Mouse (Mus musculus): ENCODE data around the gene Gm37240. TPM values are rescaled to one million over a fixed set of nuclear protein-coding genes. Genes with fewer than 3 reads are reported as not detected.

The Gm37240 gene
- total RNA-seq, 2 experiments from 2014 or later = 2.6 to 3.2 TPM

DNA sequence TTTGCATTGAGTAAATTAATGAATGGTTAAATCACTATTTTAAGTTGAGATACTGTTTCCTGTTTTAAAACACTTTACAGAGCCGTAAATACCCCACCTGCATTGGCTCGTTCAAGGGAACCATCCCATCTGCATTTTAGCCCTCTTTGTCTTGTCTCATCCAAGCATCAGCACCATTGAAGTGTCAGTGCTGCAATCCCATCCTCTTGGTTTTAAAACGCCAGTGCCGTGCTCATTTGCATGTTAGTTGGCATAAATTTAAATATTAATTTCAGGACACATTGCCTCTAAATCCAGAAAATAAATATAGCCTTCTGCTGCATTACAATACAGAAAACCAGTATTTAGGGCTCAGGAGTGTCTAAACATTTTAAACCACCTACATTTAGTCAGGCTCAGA, 391.2 kb downstream of the Gm37240 start:
- DNase-seq (ENCODE audit: extremely low spot score in 1 of 2, low spot score in 2 of 2) = no peak
- intact Hi-C loops (cut with DNase I) = no loop called here

DNA sequence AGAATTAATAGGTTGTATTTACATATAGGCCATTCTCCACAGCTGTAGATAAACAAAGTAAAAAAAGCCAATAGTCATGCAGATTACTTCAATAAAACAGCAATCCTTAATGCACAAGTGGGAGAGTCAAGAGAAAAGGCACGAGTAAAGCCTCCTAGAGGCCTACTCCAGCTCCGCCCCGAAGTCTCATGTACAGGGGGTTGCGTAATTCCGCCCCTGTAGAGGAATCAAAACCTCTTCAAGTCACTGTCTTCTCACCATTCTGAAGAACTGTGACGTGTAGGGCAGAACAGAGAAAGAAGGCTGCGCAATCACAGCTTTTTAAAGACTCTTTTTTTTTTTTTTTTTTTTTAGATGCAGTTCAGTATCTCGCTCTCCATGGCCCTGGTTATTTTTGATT, 393.5 kb downstream of the Gm37240 start:
- DNase-seq (ENCODE audit: extremely low spot score in 1 of 2, low spot score in 2 of 2) = no peak
- intact Hi-C loops (cut with DNase I) = no loop called here

DNA sequence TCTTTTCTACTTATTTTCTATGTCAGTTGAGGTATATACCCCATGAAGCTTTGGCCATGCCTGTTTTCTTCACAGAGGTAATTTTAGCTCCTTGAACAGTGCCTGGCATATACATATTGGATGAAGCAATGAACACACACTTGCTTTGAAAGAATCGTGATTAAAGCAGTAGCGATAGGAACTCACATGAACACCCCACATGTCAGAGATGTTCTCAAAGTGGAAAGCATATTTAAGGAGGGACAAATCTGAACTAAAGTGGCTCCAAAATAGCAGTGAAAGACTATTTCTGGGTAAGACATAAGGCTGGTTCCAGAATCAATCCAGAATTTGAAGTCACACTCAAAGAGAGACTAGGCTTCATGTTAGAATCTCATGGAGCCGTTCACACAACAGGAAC, 397.1 kb downstream of the Gm37240 start:
- intact Hi-C loops (cut with DNase I) = no loop called here
- DNase-seq (ENCODE audit: extremely low spot score in 1 of 2, low spot score in 2 of 2) = peak in 1 of 2 experiments; percentile 50

DNA sequence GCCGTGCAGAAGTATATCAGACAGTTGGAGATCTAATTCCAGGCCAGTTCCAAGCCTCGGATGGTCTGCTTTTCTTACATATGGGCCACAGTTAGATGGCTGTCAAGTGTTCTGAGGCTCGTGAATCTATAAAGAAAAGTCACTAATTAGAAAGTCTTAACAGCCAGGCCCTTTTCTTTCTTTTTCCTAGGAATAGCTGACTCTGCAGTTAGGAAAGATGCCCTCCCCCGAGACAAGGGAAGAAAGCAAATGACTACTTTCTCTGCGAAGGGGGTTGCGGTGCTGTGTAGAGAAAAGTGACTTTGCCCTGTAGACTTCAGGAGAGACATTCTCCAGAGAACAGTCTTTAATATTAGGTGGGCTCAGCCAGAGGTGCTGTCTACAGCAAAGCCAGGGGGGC, 399.9 kb downstream of the Gm37240 start:
- intact Hi-C loops (cut with DNase I) = no loop called here
- DNase-seq (ENCODE audit: extremely low spot score in 1 of 2, low spot score in 2 of 2) = no peak

DNA sequence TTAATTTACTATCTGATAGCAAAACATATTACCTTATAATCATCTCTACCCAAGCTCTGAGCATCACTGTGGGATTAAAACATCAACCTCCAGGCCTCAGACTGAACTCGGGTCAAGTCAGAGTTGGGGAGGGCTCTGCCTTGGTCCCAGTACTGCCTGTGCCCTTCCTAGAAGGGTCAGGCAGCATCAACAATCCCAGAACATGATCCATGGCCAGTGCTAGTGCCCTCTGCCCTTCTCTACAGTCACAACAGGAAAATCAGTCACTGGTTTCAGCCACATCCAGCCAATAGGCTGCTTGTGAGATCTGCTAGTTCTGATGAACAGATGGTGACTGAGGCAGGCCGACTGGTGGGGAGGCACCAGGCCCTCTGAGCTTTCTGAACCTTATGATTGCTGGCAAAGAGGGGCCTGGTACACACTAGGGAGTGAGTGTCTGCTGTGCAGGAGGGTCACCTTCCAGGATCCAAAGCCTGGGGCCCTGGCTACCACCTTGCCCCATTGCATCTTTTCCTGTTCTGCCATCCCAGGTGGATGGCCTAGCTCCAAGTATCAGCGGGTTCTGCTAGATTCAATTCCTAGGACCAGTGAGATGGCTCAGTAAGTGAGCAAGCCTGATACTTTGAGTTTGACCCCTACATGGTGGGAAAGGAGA, 401.7 kb downstream of the Gm37240 start:
- intact Hi-C loops (cut with DNase I) = no loop called here
- DNase-seq (ENCODE audit: extremely low spot score in 1 of 2, low spot score in 2 of 2) = no peak

DNA sequence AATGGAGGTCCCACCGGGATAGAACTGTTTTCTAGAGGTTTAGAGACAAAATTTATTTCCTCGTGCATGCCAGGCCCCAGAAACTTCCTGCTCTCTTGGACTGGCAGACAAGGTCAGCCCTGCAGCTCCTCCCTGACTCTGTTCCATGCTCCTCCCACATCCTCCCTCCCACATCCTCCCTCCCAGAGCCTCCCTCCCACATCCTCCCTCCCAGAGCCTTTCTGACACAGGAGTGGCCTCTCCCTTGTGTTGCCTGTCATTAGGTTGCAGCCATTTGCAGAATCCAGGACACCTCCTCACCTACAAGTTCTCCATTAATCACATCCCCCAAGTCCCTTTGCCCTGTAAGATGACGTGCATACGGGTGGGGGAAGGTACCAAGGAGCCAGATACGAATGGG, 404.7 kb downstream of the Gm37240 start:
- peak in 1 of 2 experiments; percentile 51 for DNase-seq (ENCODE audit: extremely low spot score in 1 of 2, low spot score in 2 of 2)
- intact Hi-C loops (cut with DNase I) = no loop called here

DNA sequence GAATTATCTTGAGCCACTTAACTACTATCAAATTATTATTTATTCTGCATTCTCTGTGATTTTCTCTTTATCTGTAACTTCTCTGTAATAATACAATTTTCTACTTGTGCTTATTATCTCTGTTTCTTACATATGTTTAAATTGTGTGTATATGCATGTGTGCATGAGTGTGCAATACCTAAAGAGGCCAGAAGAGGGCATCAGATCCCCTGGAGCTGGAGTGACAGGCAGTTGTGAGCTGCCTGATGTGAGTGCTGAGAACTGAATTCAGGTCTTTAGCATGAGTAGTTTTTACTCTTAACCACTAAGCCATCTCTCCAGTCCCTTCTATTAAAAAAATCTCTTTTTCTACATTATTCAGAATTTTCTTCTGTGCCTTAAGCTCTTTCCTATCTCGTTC, 406.7 kb downstream of the Gm37240 start:
- DNase-seq (ENCODE audit: extremely low spot score in 1 of 2, low spot score in 2 of 2) = no peak
- intact Hi-C loops (cut with DNase I) = no loop called here

DNA sequence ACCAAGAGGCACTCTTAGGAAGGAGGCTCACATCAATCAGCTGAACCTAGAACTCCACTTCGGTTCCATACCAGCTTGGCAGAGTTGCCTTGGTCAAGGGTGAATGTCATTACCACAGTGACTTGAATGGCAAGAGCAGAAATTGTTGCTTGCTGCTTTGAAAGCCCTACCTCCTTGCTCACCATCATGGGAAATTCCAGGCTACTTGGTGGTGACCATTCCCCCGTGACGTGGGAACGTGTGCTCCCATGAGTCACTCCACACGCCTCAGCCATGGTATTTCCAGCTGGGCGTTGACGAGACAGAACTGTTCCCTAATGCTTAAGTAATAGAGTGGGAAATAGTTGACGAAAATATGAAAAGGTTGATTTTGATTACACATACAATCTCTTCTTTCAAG, 408.6 kb downstream of the Gm37240 start:
- no peak for DNase-seq (ENCODE audit: extremely low spot score in 1 of 2, low spot score in 2 of 2)
- intact Hi-C loops (cut with DNase I) = no loop called here

DNA sequence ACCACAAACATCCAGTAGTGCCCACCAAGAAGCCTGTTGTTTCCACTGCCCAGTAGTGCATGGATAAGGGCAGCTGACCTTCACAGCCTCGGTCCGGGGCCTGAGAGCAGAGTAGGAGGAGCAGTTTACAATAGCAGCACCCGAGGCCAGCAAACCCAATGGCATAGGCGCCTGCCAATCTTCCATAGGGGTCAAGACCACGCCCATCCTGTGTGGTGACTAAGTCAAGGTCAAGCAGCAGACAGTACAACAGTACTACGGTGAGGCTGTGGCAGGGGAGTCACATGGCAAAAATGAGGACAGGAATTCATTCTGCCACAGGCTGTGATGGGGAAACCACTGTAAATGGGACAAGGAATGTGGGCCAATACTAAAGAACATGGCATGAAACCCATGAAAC, 417.6 kb downstream of the Gm37240 start:
- intact Hi-C loops (cut with DNase I) = no loop called here

DNA sequence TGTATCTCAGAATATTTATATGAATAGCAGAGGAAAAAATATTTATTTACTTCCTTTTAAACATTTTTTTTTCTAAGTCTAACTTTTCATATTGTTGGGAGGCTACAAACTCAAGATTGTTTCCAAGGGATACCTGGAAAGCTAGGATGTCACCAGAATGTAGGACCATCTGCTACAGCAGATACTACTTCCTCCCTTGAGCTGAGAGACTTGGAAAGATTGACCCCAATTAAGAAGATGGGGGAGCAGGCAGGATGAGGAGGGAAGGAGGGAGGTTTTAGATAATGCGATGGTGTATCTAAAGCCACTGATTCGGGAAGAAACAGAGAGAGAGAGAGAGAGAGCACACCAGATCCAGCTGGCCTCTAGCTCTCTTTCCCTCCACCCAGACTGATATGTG, 418.3 kb downstream of the Gm37240 start:
- intact Hi-C loops (cut with DNase I) = no loop called here
- DNase-seq (ENCODE audit: extremely low spot score in 1 of 2, low spot score in 2 of 2) = no peak

More for the DNA sequence above, 417.6 kb downstream of the Gm37240 start:
- DNase-seq (ENCODE audit: extremely low spot score in 1 of 2, low spot score in 2 of 2) = no peak

DNA sequence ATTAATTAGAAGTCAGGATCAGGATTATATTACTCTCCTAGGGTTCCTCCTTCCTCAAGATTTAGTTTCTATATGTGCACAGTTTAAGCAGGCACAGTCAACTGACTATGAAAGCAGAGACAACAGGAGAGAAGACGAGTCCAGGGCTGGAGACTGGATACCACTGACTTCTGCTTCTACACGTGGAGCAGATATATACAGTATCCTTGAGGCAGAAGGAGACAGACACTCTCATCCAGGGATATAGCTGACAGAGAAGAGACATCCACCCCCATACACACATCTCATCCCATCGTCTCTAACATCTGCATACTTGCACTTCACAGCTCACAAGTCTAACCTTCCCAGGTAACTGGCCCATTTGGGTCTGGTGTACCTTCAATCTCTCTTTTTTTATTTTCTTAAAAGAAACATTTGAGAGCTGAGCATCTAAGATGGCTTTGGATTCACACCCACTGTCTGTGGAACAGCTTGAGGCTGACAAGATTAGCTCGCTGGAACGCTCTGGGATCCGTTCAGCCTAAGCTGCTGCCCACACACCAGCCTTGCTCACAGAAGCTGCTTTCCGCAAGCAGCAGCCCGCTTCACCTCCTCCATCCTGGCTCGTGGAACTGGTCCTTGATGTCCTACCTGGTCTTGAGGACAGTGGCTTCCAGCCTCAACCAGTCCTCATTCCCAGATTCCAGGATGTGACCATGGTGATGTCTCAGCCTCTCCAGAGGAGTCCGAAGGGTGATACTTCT, 421.9 kb downstream of the Gm37240 start:
- peak; percentile 73 to 84 for DNase-seq (ENCODE audit: extremely low spot score in 1 of 2, low spot score in 2 of 2)
- intact Hi-C loops (cut with DNase I) = no loop called here

DNA sequence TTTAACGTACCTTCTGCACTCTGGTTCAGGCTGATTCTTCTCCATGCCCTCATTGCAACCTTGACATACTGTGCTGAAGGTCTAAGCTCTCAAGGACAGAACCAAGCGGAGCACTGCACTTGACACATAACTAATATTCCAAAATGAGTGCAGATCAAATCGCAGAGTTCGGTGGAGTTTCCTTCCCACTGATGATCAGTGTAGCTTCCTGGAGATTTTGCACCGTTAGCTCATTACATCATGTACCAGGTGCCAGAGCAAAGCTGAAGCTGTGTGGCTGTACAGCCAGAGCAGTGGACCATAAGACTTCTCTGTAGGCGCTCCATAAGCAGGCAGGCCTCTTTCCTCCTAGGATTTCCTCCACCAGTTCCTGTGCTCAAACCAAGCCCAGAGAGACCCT, 427.3 kb downstream of the Gm37240 start:
- no peak for DNase-seq (ENCODE audit: extremely low spot score in 1 of 2, low spot score in 2 of 2)
- intact Hi-C loops (cut with DNase I) = no loop called here

DNA sequence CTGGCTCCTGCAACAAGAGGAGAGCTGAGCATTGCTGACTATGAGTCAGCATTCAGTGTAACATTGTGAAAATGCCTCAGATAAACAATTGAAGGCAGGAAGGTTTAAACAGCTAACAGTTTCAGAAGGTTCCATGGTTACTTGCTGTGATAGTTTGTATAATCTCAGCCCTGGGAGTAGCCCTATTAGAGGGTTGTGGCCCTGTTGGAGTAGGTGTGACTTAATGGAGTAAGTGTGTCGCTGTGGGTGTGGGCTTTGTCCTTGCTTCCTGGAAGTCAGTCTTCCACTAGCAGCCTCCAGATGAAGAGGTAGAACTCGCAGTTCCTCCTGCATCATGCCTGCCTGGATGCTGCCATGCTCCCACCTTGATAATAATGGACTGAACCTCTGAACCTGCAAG, 430.3 kb downstream of the Gm37240 start:
- intact Hi-C loops (cut with DNase I) = no loop called here
- no peak for DNase-seq (ENCODE audit: extremely low spot score in 1 of 2, low spot score in 2 of 2)

DNA sequence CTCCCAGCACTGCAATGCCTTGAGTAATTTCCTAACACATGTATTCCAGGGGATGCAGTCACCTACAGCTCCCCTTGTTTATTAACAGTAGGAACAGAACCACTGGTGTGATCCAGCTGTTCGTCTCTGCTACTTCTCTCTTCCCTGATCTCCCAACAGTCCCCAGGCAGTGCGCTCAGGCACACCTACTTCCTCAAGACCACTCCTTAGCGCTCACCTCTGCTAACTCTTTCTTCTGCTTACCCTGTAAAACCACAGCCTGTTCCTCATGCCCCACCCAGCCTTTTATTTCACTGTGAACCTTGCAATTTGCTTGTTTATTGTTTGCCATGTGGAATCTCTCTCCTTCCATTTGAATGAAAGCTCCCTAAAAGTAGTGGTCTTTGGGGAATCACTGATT, 431.9 kb downstream of the Gm37240 start:
- intact Hi-C loops (cut with DNase I) = no loop called here
- DNase-seq (ENCODE audit: extremely low spot score in 1 of 2, low spot score in 2 of 2) = no peak

DNA sequence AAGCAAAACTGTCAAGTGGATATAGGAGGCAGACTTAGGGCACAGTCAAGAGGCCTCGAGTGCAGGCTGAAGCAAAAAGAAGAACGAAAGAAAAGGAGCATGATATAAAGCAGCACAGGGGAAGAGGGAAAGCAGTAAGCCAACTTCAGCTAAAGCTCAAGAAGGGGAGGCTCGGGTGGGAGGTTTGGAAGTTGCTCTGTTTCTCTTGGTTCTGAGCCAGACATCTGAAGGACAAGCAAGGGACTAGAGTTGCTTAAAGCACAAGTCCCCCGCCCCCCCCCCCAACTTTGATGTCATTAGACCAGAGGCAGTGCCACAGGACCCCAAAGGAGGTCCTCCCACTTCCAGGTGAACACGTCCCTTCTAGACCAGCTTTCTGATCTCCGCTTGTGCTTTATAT, 433.3 kb downstream of the Gm37240 start:
- intact Hi-C loops (cut with DNase I) = no loop called here
- no peak for DNase-seq (ENCODE audit: extremely low spot score in 1 of 2, low spot score in 2 of 2)

DNA sequence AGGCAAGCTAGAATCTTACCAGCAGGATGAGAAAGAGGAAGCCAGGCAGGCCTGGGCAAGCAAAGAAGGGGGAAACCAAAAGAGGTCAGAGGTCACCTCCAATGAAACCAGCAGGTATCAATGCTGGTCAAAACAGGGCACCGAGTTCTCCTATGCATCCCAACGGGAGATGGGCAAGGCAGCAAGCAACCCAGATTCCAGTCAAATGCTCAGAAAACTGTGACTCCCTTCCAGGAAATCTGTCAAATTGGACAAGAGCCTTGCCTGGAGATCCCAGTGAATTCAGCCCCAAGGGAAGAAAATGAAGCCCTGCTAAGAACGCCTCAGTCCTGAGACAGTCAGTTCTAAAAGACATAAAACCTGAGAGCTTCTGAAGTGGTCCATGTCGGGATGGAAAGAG, 437.9 kb downstream of the Gm37240 start:
- intact Hi-C loops (cut with DNase I) = no loop called here
- DNase-seq (ENCODE audit: extremely low spot score in 1 of 2, low spot score in 2 of 2) = peak in 1 of 2 experiments; percentile 20

DNA sequence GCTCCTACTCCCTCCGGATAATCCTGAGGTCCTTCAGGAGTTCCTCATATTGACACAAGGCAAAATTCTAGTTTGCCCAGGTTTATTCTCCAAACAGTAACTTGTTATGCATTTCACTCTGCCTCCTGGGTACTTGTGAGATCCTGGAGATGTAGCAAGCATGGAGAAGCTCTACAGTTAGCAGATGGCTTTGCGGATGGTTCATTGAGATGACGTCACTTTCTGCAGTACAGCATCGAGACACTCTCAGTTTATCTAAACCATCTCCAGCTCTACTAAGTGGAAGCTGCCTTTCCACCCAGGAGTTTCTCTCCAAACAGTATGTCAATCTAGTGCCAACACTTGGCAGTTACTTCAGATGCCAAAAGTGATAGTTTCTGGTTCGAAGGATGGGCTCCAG, 444.5 kb downstream of the Gm37240 start:
- no peak for DNase-seq (ENCODE audit: extremely low spot score in 1 of 2, low spot score in 2 of 2)
- intact Hi-C loops (cut with DNase I) = no loop called here

DNA sequence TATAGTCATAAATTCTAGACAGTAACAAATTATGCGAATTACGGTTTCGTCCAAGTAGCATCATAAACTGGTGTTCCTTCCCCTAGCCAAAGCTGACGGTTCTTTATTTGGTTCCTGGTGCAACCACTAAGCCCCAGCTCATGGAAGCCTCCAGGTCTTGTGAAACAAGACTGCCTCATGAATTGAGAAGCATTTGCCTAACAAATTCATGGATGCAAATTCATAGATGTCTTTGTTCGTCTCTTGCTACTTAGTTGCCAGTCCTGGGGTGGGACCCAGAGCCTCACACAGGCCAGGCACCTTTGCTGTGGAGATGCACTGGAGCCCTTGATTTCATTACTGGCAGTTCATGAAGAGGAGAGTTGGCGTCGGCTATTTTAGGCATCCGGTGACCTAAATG, 445.1 kb downstream of the Gm37240 start:
- no peak for DNase-seq (ENCODE audit: extremely low spot score in 1 of 2, low spot score in 2 of 2)
- intact Hi-C loops (cut with DNase I) = no loop called here

DNA sequence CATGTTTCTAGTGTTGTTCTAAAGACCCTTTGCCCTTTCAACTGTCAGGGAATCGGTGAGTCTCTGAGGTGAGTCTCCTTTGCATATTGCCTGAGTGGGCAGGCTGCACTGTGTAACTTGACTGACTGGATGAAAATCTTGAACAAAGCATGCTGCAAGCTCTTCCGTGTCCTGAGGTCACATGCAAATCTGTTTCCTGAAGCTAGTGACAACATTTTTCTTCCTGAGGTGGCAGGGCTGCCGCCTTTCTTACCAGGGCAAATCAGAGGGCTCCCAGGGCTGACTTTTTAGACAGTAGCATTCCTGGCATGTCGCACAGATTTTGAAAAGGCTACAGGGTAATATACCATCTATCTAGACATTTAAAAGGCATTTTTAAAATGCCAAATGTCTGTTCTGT, 451.9 kb downstream of the Gm37240 start:
- DNase-seq (ENCODE audit: extremely low spot score in 1 of 2, low spot score in 2 of 2) = no peak
- intact Hi-C loops (cut with DNase I) = no loop called here

DNA sequence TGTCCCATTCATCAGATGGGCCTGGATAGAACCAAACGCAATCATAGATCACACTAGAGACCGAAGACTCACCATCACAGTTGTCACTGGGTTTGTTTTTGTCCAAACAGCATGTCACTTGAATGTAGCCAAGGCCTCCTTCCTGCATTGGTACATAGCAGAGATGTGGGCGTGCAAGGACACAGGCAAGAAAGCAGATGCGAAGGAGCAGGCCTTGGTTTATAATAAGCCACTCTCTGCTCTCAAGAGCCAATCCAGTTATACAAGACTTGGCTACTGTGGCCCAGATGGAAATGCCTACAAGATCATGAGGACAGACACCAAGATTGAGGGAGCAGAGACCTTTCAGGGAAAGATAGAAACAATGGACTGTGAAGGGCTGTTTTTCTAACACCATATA, 456.1 kb downstream of the Gm37240 start:
- no peak for DNase-seq (ENCODE audit: extremely low spot score in 1 of 2, low spot score in 2 of 2)
- intact Hi-C loops (cut with DNase I) = no loop called here
